Mouse (Mus musculus): Measurements from ENCODE around the gene Myo10. TPM values are rescaled to one million over a fixed set of nuclear protein-coding genes. Genes with fewer than 3 reads are reported as not detected.

Myo10 gene
- 26.8 and 28.8 TPM in 2 replicates for polyA plus RNA-seq (2015; fragmentation: Nextera tagmentation; extraction: Ambion mirVana)

DNA sequence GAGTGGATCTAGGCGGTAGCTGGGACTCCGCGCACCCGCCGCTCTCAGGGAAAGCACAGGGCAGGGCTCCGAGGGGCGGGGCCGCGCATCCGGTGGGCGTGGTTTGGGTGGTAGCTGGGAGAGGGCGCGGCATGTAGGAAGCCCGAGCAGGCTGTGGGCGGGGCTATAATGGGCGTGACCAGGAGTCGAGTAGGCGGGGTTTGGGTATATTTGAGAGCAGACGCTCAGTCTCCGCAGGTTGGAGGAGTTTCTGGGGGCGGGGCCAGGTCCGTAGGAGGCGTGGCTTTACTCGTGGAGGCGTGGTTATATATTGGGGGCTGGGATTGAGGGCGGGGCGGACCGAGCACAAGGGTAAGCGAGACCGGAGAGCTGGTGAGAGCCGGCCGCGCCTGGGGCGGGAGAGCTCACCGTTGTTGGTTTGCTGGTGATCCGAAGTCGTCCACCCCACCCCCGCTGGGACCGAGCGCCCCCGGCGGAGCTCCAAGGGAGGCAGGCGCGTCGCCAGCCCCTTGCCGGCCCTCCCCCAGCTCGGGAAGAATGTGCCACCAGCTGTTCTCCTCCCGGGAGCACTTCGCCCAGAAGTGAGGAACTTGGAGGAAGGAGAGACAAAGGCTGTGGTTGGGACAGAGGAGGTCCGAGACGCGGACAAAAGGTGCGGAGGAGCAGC is at the start of gene Myo10:
Myo10 (plus strand) TSS at position 326 of the 667 bp plus-strand sequence.
- Histone ChIP-seq H3K36me3 (ENCODE audit: control insufficient read depth, insufficient read depth, low read length) (no peaks in the 10 kb centered on the region), H3K27ac (ENCODE audit: low read length) (0 out of 2 replicates have a peak within 1 kb of the TSS, but pooled peaks have one; percentile 45), H3K9me3 (replicated peaks; ENCODE audit: control insufficient read depth, low read length, poor library complexity, severe bottlenecking) (no peaks in the 10 kb centered on the region), H3K27me3 (ENCODE audit: control insufficient read depth, insufficient read depth, low read depth, low read length) (0 out of 2 replicates have a peak, but pooled peaks cover 6% of the 10 kb centered on the region), H3K4me3 (ENCODE audit: low read depth, low read length) (peak within 1 kb of the TSS; percentile 74), H3K4me2 (ENCODE audit: low read length) (peak within 1 kb of the TSS; percentile 98), H3K9ac (ENCODE audit: low read depth, low read length) (peak within 1 kb of the TSS; percentile 69), H3K4me1 (ENCODE audit: control insufficient read depth, insufficient read depth, low read length) (peaks cover 7% of the 10 kb centered on the region; the same call in 1 of the 2 replicates)
- ATAC-seq: peak; percentile 94
- WGBS: 1% methylated on average over 49 of the region's 53 CpGs

DNA sequence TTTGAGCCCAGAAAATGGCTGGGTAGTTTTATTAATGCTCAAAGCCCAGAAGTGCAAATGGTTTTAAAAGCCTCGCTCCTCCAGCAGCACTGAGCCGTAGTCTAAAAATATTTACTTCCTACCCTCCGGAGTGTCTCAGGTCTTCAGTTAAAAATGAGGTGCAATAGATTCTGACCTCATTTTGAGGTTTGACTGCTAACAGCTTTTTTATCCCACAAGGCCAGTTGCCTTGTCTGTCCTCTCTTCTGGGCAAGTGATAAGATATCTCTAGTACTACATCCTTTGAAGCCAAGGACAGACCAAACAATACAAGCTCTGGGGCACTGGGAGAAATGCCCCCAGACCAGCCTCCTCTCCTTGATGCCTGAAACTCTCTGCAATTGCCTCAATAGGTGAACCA is 49.2 kb upstream of the Myo10 start:
- no peak overlapping the region for H3K27ac ChIP-seq (ENCODE audit: low read length)
- ATAC-seq: no peak
- H3K9me3 ChIP-seq (replicated peaks; ENCODE audit: control insufficient read depth, low read length, poor library complexity, severe bottlenecking): no peaks in the 10 kb centered on the region
- H3K27me3 ChIP-seq (ENCODE audit: control insufficient read depth, insufficient read depth, low read depth, low read length): no peaks in the 10 kb centered on the region
- no peaks in the 10 kb centered on the region for H3K4me1 ChIP-seq (ENCODE audit: control insufficient read depth, insufficient read depth, low read length)
- no peak overlapping the region for H3K9ac ChIP-seq (ENCODE audit: low read depth, low read length)
- H3K4me2 ChIP-seq (ENCODE audit: low read length): no peak overlapping the region
- H3K4me3 ChIP-seq (ENCODE audit: low read depth, low read length): no peak overlapping the region
- no peaks in the 10 kb centered on the region for H3K36me3 ChIP-seq (ENCODE audit: control insufficient read depth, insufficient read depth, low read length)
- 81% methylated on average over 3 of the region's 3 CpGs for WGBS

DNA sequence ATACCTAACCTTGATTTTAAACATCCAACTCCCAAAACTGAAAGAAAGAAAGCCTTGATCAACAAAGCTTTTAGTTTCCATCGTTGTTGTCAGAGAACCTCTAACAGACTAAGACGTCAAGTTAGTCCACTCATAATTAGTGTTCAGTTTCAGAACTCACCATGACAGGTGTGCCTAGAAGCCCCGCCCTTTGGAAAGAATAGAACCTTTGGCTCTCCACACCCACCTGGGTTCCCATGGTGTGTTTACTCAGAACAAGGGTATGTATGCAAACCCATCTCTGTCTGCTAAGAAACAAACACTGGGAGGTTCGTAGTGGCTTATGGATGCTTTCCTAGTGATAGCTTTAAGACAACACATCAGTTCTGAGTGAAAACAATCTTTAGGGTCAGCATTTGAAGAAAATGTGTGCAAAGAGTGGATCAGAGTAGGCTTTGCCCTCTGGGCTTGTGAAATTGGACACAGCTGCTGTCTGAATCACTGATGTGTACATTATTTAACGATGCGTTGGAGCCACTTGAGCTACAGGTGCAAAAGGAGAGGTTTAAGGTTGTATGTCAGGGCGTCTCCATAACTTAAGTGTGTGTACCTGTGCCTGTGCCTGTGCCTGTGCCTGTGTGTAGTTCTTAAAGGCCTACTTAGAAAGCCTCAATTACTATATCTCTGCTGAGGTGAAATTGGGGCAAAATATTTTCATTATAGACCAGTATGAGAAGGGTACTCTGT is 48.3 kb upstream of the Myo10 start:
- H3K4me3 ChIP-seq (ENCODE audit: low read depth, low read length): no peak overlapping the region
- no peak overlapping the region for H3K27ac ChIP-seq (ENCODE audit: low read length)
- 89% methylated on average over 7 of the region's 7 CpGs for WGBS
- no peaks in the 10 kb centered on the region; the same call in 1 of the 2 replicates for H3K4me1 ChIP-seq (ENCODE audit: control insufficient read depth, insufficient read depth, low read length)
- H3K9me3 ChIP-seq (replicated peaks; ENCODE audit: control insufficient read depth, low read length, poor library complexity, severe bottlenecking): no peaks in the 10 kb centered on the region
- ATAC-seq: no peak
- H3K36me3 ChIP-seq (ENCODE audit: control insufficient read depth, insufficient read depth, low read length): no peaks in the 10 kb centered on the region
- no peak overlapping the region for H3K4me2 ChIP-seq (ENCODE audit: low read length)
- no peak overlapping the region for H3K9ac ChIP-seq (ENCODE audit: low read depth, low read length)
- no peaks in the 10 kb centered on the region for H3K27me3 ChIP-seq (ENCODE audit: control insufficient read depth, insufficient read depth, low read depth, low read length)

DNA sequence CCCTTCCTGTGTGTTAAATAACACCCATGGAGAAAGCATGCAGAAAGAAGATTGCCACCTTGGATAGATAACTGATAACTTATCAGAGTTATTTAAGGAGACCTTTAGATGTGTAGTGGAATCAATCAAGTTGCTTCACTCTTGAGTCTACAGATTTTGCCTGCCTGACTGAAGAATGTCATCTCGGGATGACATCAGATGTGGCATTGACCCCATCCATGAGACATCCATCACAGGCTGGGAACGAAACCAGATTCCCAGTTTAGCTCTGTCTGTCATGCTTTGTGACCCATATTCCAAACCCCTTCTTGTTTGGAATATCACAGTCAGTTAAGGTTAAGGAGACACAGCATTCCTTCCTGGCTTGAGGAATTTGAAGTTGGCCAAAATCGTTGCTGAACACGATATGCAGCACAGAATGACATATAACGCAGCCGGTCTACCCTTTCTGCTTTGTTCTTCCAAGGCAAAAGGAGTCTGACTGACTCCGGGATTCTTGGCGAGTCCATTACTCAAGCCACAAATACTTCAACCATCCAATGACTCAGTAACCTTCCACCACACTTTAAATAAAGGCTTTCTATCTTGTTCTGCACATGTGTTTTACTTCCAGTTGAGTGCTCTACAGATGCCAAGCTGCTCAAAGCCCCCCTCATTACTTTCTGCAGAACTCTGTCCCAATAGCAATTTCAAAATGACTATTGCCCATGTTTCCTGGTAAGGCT is 44.8 kb upstream of the Myo10 start:
- H3K4me3 ChIP-seq (ENCODE audit: low read depth, low read length): no peak overlapping the region
- ATAC-seq: no peak
- WGBS: 94% methylated on average over 8 of the region's 8 CpGs
- no peak overlapping the region for H3K4me2 ChIP-seq (ENCODE audit: low read length)
- no peaks in the 10 kb centered on the region for H3K27me3 ChIP-seq (ENCODE audit: control insufficient read depth, insufficient read depth, low read depth, low read length)
- no peak overlapping the region for H3K27ac ChIP-seq (ENCODE audit: low read length)
- H3K4me1 ChIP-seq (ENCODE audit: control insufficient read depth, insufficient read depth, low read length): no peaks in the 10 kb centered on the region; the same call in 1 of the 2 replicates
- H3K9ac ChIP-seq (ENCODE audit: low read depth, low read length): no peak overlapping the region
- H3K36me3 ChIP-seq (ENCODE audit: control insufficient read depth, insufficient read depth, low read length): no peaks in the 10 kb centered on the region
- no peaks in the 10 kb centered on the region for H3K9me3 ChIP-seq (replicated peaks; ENCODE audit: control insufficient read depth, low read length, poor library complexity, severe bottlenecking)

DNA sequence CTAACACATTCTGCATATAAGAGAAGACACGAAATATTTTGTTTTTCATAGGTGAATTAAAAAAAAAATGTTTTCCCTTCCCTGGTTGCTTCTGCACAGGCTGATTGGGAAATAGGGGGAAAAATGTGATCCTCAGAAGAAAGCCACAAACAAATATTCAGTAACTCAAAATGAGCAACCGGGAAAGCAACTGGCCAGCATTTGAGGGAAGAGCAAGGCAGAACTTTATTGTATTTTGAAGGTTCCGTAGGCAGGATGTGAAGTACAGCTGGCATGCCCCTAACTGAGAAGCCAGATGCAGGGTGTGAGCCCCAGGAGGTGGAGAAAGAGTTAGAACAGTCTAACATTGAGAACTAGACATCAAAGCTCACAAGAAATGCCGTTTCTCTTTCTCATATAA is 44.0 kb upstream of the Myo10 start:
- no peaks in the 10 kb centered on the region; the same call in 1 of the 2 replicates for H3K4me1 ChIP-seq (ENCODE audit: control insufficient read depth, insufficient read depth, low read length)
- no peak overlapping the region for H3K4me3 ChIP-seq (ENCODE audit: low read depth, low read length)
- H3K9me3 ChIP-seq (replicated peaks; ENCODE audit: control insufficient read depth, low read length, poor library complexity, severe bottlenecking): no peaks in the 10 kb centered on the region
- H3K27me3 ChIP-seq (ENCODE audit: control insufficient read depth, insufficient read depth, low read depth, low read length): no peaks in the 10 kb centered on the region
- no peaks in the 10 kb centered on the region for H3K36me3 ChIP-seq (ENCODE audit: control insufficient read depth, insufficient read depth, low read length)
- H3K27ac ChIP-seq (ENCODE audit: low read length): no peak overlapping the region
- 88% methylated on average over 4 of the region's 4 CpGs for WGBS
- H3K9ac ChIP-seq (ENCODE audit: low read depth, low read length): no peak overlapping the region
- ATAC-seq: no peak
- H3K4me2 ChIP-seq (ENCODE audit: low read length): no peak overlapping the region

DNA sequence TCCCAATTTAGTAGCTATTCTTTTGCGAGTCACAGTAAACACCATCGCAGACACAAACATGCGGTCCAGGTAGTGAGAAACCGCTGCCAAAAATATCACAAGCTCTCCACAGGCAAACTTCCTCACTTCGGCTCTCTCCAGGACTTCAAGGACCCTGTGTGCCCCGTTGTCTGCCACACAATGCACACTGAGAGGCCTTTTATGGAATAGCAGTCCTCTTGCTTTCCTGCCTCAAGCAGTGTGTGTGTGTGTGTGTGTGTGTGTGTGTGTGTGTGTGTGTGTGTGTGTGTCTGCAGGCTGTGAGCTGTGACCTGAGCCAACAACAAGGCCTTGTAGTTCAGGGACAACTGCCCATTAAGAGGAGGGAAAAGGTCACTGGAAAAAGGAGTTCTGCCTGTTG is 41.6 kb upstream of the Myo10 start:
- H3K9ac ChIP-seq (ENCODE audit: low read depth, low read length): no peak overlapping the region
- 60% methylated on average over 6 of the region's 6 CpGs for WGBS
- no peak overlapping the region for H3K4me2 ChIP-seq (ENCODE audit: low read length)
- no peak overlapping the region for H3K4me3 ChIP-seq (ENCODE audit: low read depth, low read length)
- no peaks in the 10 kb centered on the region for H3K27me3 ChIP-seq (ENCODE audit: control insufficient read depth, insufficient read depth, low read depth, low read length)
- no peaks in the 10 kb centered on the region; the same call in 1 of the 2 replicates for H3K4me1 ChIP-seq (ENCODE audit: control insufficient read depth, insufficient read depth, low read length)
- no peaks in the 10 kb centered on the region for H3K36me3 ChIP-seq (ENCODE audit: control insufficient read depth, insufficient read depth, low read length)
- no peak overlapping the region for H3K27ac ChIP-seq (ENCODE audit: low read length)
- 0 out of 2 replicates have a peak, but pooled peaks have one; percentile 48 for ATAC-seq
- H3K9me3 ChIP-seq (replicated peaks; ENCODE audit: control insufficient read depth, low read length, poor library complexity, severe bottlenecking): no peaks in the 10 kb centered on the region

DNA sequence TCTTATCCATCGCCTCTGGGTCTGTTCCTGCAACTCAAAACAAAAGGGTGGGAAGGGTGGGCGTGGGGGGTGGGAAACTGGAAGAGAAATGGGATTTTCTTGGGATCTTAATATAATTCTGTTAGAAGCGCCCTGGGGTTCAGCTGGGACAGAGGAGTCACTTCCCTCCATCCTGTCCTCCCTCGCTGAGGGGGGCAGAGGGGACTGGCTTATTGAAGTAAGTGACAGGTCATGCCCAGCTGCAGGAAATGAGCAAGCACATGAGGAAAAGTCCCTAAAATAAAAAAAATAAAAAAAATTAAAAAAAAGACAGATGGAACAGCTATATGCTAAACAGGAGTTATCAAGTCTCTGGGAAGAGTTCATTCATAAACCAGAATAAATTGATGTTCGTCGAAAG is 40.3 kb upstream of the Myo10 start:
- Histone ChIP-seq H3K4me3 (ENCODE audit: low read depth, low read length) (no peak overlapping the region), H3K27ac (ENCODE audit: low read length) (no peak overlapping the region), H3K9ac (ENCODE audit: low read depth, low read length) (no peak overlapping the region), H3K9me3 (replicated peaks; ENCODE audit: control insufficient read depth, low read length, poor library complexity, severe bottlenecking) (no peaks in the 10 kb centered on the region), H3K36me3 (ENCODE audit: control insufficient read depth, insufficient read depth, low read length) (no peaks in the 10 kb centered on the region), H3K4me1 (ENCODE audit: control insufficient read depth, insufficient read depth, low read length) (no peaks in the 10 kb centered on the region; the same call in 1 of the 2 replicates), H3K4me2 (ENCODE audit: low read length) (no peak overlapping the region), H3K27me3 (ENCODE audit: control insufficient read depth, insufficient read depth, low read depth, low read length) (no peaks in the 10 kb centered on the region)
- WGBS: 62% methylated on average over 6 of the region's 6 CpGs
- ATAC-seq: no peak

DNA sequence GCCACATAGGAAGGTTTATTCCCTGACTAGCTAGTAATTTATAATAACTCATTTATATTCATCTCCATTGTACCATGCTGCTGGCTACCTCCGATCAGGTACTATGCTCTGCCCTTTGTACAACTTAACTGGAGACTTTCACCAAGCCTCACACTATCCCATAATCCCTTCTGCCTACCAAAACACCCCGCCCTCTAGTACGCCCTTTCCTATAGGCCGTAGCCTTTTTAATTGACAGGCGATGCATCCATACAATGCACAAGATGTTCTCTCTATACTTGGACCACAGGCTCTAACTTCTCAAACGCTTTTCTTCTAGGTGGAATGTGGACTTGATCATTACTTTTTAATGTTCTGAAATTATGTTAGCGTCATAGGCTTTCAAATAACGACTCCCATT is 39.0 kb upstream of the Myo10 start:
- no peak overlapping the region for H3K9ac ChIP-seq (ENCODE audit: low read depth, low read length)
- no peaks in the 10 kb centered on the region for H3K9me3 ChIP-seq (replicated peaks; ENCODE audit: control insufficient read depth, low read length, poor library complexity, severe bottlenecking)
- H3K36me3 ChIP-seq (ENCODE audit: control insufficient read depth, insufficient read depth, low read length): no peaks in the 10 kb centered on the region
- ATAC-seq: no peak
- no peaks in the 10 kb centered on the region; the same call in 1 of the 2 replicates for H3K4me1 ChIP-seq (ENCODE audit: control insufficient read depth, insufficient read depth, low read length)
- H3K4me3 ChIP-seq (ENCODE audit: low read depth, low read length): no peak overlapping the region
- H3K4me2 ChIP-seq (ENCODE audit: low read length): no peak overlapping the region
- WGBS: 93% methylated on average over 8 of the region's 8 CpGs
- H3K27me3 ChIP-seq (ENCODE audit: control insufficient read depth, insufficient read depth, low read depth, low read length): no peaks in the 10 kb centered on the region
- no peak overlapping the region for H3K27ac ChIP-seq (ENCODE audit: low read length)

Measured in midbrain, embryonic 16.5 days (tissue).